Mouse (Mus musculus): ENCODE results near the gene Olfr284. TPM values are rescaled to one million over a fixed set of nuclear protein-coding genes. Genes with fewer than 3 reads are reported as not detected.

Gene Olfr284
- polyA plus RNA-seq (2016; fragmentation: Nextera tagmentation; extraction: Ambion mirVana): not detected in 2 replicates

DNA sequence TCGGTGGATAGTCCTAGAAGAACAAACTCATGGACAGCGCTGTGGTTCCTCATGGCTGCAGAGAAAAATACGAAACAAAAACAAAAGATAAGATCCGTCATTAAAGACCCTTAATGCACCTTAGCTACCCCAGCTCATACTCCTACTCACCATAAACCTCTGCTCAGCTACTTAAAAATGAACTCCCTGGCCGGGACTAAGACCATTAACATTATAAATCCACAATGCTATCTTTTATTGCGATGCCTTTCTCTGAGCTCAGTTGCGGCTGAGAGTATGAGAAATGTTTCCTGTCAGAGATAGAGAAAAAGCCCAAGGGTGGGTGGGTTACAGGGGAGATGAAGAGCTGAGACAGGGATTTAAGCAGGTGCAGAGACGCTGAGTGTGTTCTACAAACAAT, at the start of gene Olfr284:
Gene Olfr284, minus strand, starts transcription at position 101 of the 400 bp plus-strand sequence.
- H3K4me3 ChIP-seq: no peak within 1 kb of the TSS
- DNase-seq (ENCODE audit: low spot score): no peak
- 89% methylated on average over 8 of the region's 8 CpGs for WGBS
- H3K9me3 ChIP-seq (replicated peaks): no peaks in the 10 kb centered on the region
- no peaks in the 10 kb centered on the region for H3K4me1 ChIP-seq
- no peaks in the 10 kb centered on the region for H3K27me3 ChIP-seq (ENCODE audit: low read depth, poor library complexity, severe bottlenecking)
- H3K36me3 ChIP-seq: no peaks in the 10 kb centered on the region
- no peak within 1 kb of the TSS for H3K27ac ChIP-seq

DNA sequence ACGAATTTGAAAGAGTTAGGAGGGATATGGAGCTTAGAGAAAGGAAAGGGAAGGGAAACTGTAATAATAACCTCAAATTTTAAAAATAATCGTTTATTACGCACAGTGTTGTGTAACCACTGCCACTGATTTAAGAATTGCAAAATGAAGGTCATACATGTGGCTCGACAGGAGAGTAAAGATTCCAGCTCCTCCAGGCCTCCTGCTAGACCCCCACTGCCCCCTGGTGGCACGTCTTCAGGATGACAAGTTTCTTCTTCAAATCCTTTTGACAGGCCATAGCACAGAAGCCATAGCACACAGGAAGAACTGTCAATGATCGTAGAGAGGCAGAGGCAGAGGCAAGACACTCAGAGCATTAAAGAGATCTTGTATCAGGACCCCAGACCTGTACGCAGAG, 49.0 kb upstream of the Olfr284 start:
- no peaks in the 10 kb centered on the region for H3K4me1 ChIP-seq
- WGBS: 39% methylated on average over 7 of the region's 7 CpGs
- peak; percentile 78 for DNase-seq (ENCODE audit: low spot score)

DNA sequence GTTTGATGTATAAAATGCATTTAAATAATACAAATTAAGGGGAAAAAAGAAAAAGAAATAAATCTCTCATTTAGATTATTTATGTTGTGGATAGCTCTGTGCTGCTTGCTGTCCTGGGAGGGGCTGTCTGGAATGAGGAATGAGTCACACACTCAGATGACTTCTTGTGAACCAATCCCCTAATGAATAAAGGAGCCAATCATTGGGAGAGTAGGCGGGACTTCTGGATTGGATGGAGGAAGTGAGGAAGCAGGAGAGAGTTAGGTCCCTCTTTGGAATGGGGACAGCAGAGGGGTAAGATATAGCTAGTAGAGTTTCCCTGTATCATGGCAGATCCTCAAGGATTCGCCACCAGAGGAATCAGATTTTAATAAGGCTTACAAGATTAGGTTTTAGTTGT, 46.8 kb upstream of the Olfr284 start:
- no peak for DNase-seq (ENCODE audit: low spot score)
- Histone ChIP-seq H3K27ac (no peak overlapping the region), H3K27me3 (ENCODE audit: low read depth, poor library complexity, severe bottlenecking) (no peaks in the 10 kb centered on the region), H3K4me1 (no peaks in the 10 kb centered on the region), H3K9me3 (replicated peaks) (no peaks in the 10 kb centered on the region), H3K4me3 (no peak overlapping the region), H3K36me3 (no peaks in the 10 kb centered on the region)
- WGBS: 75% methylated on average over 2 of the region's 2 CpGs

More for the DNA sequence above, 49.0 kb upstream of the Olfr284 start:
- H3K4me3 ChIP-seq: no peak overlapping the region
- H3K27me3 ChIP-seq (ENCODE audit: low read depth, poor library complexity, severe bottlenecking): no peaks in the 10 kb centered on the region
- H3K9me3 ChIP-seq (replicated peaks): no peaks in the 10 kb centered on the region
- H3K27ac ChIP-seq: no peak overlapping the region
- H3K36me3 ChIP-seq: no peaks in the 10 kb centered on the region

DNA sequence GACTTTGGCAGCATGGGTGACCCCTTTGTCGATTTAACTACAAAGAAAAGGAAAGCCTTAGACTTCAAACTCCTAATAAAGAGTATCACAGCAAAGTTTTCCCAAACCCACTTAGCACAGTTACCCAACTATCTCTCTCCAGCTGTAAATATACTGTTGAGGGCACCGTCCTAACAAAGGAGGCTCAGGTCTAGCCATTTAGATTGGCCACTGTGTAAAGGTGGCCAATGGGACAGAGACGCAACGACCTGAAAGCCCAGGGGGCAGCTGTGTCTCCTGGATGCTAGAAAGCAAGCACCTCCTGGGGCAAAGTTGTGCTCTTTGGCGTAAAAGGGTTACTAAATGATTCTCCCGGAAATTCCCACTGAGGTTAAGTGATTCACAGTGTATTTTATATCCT, 40.1 kb upstream of the Olfr284 start, which contains the start of gene Olfr283:
Gene Olfr283, minus strand, starts transcription at position 101 of the 400 bp plus-strand sequence.
- Histone ChIP-seq H3K9me3 (replicated peaks) (no peaks in the 10 kb centered on the region), H3K4me1 (no peaks in the 10 kb centered on the region), H3K4me3 (no peak within 1 kb of the TSS), H3K27ac (no peak within 1 kb of the TSS), H3K27me3 (ENCODE audit: low read depth, poor library complexity, severe bottlenecking) (no peaks in the 10 kb centered on the region), H3K36me3 (no peaks in the 10 kb centered on the region)
- no peak for DNase-seq (ENCODE audit: low spot score)
- WGBS: 85% methylated on average over 6 of the region's 6 CpGs

DNA sequence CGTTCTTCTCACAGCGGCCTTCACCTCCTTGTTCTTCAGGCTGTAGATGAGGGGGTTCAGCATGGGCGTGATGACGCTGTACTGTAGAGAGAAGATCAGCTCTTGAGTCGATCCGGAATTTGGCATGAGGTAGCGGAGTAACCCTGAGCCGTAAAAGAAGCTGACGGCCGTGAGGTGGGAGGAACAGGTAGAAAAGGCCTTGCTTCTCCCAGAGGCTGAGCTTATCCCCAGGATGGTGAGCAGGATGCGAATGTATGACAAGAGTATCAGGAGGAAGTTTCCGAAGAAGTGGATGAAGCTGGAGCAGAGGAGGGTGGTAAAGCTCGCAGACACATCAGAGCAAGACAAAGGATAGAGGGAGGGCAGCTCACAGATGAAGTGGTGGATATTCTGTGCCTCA, 37.4 kb upstream of the Olfr284 start:
- no peaks in the 10 kb centered on the region for H3K36me3 ChIP-seq
- no peaks in the 10 kb centered on the region for H3K27me3 ChIP-seq (ENCODE audit: low read depth, poor library complexity, severe bottlenecking)
- 93% methylated on average over 13 of the region's 13 CpGs for WGBS
- no peaks in the 10 kb centered on the region for H3K4me1 ChIP-seq
- DNase-seq (ENCODE audit: low spot score): no peak
- no peak overlapping the region for H3K27ac ChIP-seq
- H3K4me3 ChIP-seq: no peak overlapping the region
- H3K9me3 ChIP-seq (replicated peaks): no peaks in the 10 kb centered on the region

DNA sequence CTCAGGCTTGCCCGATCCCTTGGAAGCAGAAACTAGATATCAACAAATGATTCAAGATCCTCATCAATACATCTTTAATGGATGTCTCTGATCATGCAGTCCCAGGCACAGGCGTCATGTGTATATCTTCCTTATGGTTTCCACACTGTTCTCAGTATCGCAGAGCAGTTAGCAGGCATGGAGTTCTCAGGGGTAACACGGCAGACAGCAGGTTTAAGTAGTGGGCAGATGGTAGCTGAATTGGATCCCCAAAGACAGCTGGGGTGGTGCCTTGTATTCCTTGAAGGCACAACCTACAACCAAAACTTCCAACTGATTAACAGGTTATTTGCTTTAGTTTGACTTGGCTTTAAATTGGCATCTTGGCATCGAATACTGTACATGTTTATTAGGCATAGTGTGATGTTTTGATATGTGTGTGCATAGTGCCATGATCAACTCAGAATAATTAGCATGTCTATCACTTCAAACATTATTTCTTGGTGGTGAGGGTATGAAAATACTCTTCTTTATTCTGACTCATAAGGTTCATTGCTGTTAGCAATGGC, 23.5 kb downstream of the Olfr284 start, which contains the start of gene Olfr285:
Gene Olfr285, minus strand, starts transcription at position 177 of the 548 bp plus-strand sequence.
- no peak for DNase-seq (ENCODE audit: low spot score)
- Histone ChIP-seq H3K27ac (no peak within 1 kb of the TSS), H3K27me3 (ENCODE audit: low read depth, poor library complexity, severe bottlenecking) (no peaks in the 10 kb centered on the region), H3K4me3 (no peak within 1 kb of the TSS), H3K36me3 (no peaks in the 10 kb centered on the region), H3K9me3 (replicated peaks) (no peaks in the 10 kb centered on the region), H3K4me1 (no peaks in the 10 kb centered on the region)
- WGBS: 92% methylated on average over 5 of the region's 5 CpGs

DNA sequence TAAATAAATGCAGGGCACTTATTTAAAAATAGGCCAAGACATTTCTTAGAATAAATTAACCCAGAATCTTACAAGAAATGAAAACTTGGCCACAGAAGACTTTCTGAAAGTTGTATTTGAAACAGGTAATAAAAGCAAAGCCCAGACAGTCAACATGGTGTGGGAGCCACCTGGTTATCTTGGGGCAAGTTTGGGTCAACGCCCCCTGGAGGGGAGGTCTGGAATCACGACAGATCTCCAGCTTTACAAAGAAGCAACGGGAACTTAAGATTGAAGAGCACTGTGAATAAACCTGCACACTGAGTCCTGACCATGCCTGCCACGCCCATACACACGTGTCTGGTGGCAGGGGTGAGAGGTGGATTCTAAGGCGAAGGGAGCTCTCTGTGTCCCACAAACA, 25.1 kb downstream of the Olfr284 start:
- Histone ChIP-seq H3K27ac (no peak overlapping the region), H3K36me3 (no peaks in the 10 kb centered on the region), H3K9me3 (replicated peaks) (no peaks in the 10 kb centered on the region), H3K27me3 (ENCODE audit: low read depth, poor library complexity, severe bottlenecking) (no peaks in the 10 kb centered on the region), H3K4me3 (no peak overlapping the region), H3K4me1 (no peaks in the 10 kb centered on the region)
- 60% methylated on average over 6 of the region's 6 CpGs for WGBS
- no peak for DNase-seq (ENCODE audit: low spot score)

DNA sequence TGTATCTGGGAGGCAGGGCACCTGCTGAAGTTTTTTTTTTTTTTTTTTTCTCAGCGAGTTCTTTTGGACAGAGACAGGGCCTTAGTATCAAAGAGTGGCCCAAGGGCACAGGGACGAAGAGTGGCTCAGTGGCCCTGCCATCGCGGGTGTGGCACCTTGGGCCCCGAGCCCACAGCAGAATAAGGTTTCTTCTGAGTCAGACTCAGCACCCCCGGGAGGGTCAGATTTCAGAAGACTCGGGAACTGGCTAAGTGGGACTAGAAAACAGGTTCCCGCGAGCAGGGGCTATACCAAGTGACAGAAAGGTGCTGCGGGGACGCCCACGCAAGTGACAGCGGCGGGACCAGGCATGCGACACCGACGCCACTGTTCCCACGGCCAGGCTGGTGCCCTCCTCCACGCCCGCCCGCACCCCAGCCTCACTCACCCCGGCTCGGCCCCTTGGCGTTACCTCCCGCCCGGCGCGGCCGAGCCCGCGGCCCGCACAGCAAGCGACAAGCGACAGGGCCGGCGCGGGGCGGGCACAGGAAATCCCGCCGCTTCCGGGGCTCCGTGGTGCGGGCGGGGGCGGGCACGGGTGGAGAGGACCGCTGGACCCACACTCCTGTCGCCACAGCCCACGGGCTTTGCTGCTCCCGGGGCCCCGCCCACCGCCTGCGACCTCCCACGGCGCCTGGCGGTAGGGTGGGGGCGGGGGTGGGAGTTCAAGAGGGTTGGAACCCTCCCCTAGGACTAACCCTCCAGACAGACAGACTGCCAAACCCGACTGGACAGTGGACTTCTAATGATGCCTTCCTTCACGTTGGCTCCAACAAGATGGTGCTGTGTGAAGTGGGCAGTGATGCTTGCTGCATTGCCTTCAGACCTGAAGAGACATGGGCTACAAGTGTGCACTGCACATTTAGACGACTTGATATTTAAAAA, 44.9 kb downstream of the Olfr284 start, which contains the start of gene Zfp641:
Gene Zfp641, minus strand, starts transcription at position 534 of the 924 bp plus-strand sequence.
- Histone ChIP-seq H3K4me1 (peaks cover 8% of the 10 kb centered on the region), H3K27me3 (ENCODE audit: low read depth, poor library complexity, severe bottlenecking) (peaks cover 18% of the 10 kb centered on the region), H3K36me3 (no peaks in the 10 kb centered on the region), H3K9me3 (replicated peaks) (no peaks in the 10 kb centered on the region), H3K4me3 (peak within 1 kb of the TSS; percentile 65), H3K27ac (peak within 1 kb of the TSS; percentile 69)
- 2% methylated on average over 58 of the region's 60 CpGs for WGBS
- peak; percentile 48 for DNase-seq (ENCODE audit: low spot score)

DNA sequence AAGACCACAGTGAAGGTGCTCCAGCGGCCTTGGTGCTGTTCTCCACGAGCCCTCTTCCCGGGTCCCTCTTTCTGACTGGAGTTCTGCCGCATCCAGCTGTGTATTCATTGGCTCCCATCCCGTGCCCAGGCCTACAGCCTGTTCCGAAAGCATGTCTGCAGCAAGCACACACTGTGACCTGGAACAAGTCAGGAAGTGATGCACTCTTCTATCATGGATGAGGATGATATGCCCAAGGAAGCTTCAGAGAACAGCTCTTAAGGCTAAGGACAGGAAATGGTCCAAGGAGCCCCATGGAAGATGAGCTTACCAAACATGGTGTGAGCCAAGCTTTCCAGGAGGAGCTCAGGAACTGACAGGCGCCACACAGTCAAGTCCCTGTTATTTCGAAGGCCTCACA, 47.1 kb downstream of the Olfr284 start:
- DNase-seq (ENCODE audit: low spot score): no peak
- Histone ChIP-seq H3K36me3 (no peaks in the 10 kb centered on the region), H3K4me1 (peaks cover 8% of the 10 kb centered on the region), H3K27me3 (ENCODE audit: low read depth, poor library complexity, severe bottlenecking) (peaks cover 18% of the 10 kb centered on the region), H3K4me3 (no peak overlapping the region), H3K9me3 (replicated peaks) (no peaks in the 10 kb centered on the region), H3K27ac (no peak overlapping the region)
- WGBS: 91% methylated on average over 8 of the region's 8 CpGs

Other genes starting within 250 kb of the Olfr284 start
- 36.3 and 42.9 TPM in 2 replicates for gene Pfkm, start 248.4 kb downstream of the Olfr284 start, polyA plus RNA-seq (2016; fragmentation: Nextera tagmentation; extraction: Ambion mirVana)
- 46.8 and 51.6 TPM in 2 replicates for gene Senp1, start 247.2 kb downstream of the Olfr284 start, polyA plus RNA-seq (2016; fragmentation: Nextera tagmentation; extraction: Ambion mirVana)
- gene Asb8, start 175.4 kb downstream of the Olfr284 start, polyA plus RNA-seq (2016; fragmentation: Nextera tagmentation; extraction: Ambion mirVana): 36.1 and 40.4 TPM in 2 replicates
- gene Ccdc184, start 173.8 kb downstream of the Olfr284 start, polyA plus RNA-seq (2016; fragmentation: Nextera tagmentation; extraction: Ambion mirVana): 0.11 and 0.33 TPM in 2 replicates
- gene Olfr288, start 145.4 kb downstream of the Olfr284 start, polyA plus RNA-seq (2016; fragmentation: Nextera tagmentation; extraction: Ambion mirVana): not detected in 2 replicates
- gene Gm44579, start 120.0 kb downstream of the Olfr284 start, polyA plus RNA-seq (2016; fragmentation: Nextera tagmentation; extraction: Ambion mirVana): not detected in 2 replicates
- gene Olfr287, start 119.9 kb downstream of the Olfr284 start, polyA plus RNA-seq (2016; fragmentation: Nextera tagmentation; extraction: Ambion mirVana): not detected in 2 replicates
- not detected in 2 replicates for gene Olfr286, start 106.5 kb downstream of the Olfr284 start, polyA plus RNA-seq (2016; fragmentation: Nextera tagmentation; extraction: Ambion mirVana)
- gene H1fnt, start 83.7 kb downstream of the Olfr284 start, polyA plus RNA-seq (2016; fragmentation: Nextera tagmentation; extraction: Ambion mirVana): not detected in 2 replicates
- gene Zfp641, start 44.8 kb downstream of the Olfr284 start, polyA plus RNA-seq (2016; fragmentation: Nextera tagmentation; extraction: Ambion mirVana): 0.08 and 0.11 TPM in 2 replicates
- gene Olfr285, start 23.6 kb downstream of the Olfr284 start, polyA plus RNA-seq (2016; fragmentation: Nextera tagmentation; extraction: Ambion mirVana): not detected in 2 replicates
- gene Olfr283, start 40.0 kb upstream of the Olfr284 start, polyA plus RNA-seq (2016; fragmentation: Nextera tagmentation; extraction: Ambion mirVana): not detected in 2 replicates
- gene Olfr282, start 90.2 kb upstream of the Olfr284 start, polyA plus RNA-seq (2016; fragmentation: Nextera tagmentation; extraction: Ambion mirVana): not detected in 2 replicates
- not detected in 2 replicates for gene Olfr281, start 111.6 kb upstream of the Olfr284 start, polyA plus RNA-seq (2016; fragmentation: Nextera tagmentation; extraction: Ambion mirVana)
- gene OR5BS1P, start 128.9 kb upstream of the Olfr284 start, polyA plus RNA-seq (2016; fragmentation: Nextera tagmentation; extraction: Ambion mirVana): not detected in 2 replicates
- gene Lalba, start 141.7 kb upstream of the Olfr284 start, polyA plus RNA-seq (2016; fragmentation: Nextera tagmentation; extraction: Ambion mirVana): 0.25 and 0.67 TPM in 2 replicates
- not detected in 2 replicates for gene Olfr279, start 151.4 kb upstream of the Olfr284 start, polyA plus RNA-seq (2016; fragmentation: Nextera tagmentation; extraction: Ambion mirVana)
- 168 and 181 TPM in 2 replicates for gene Kansl2, start 193.3 kb upstream of the Olfr284 start, polyA plus RNA-seq (2016; fragmentation: Nextera tagmentation; extraction: Ambion mirVana)
- gene Ccnt1, start 229.9 kb upstream of the Olfr284 start, polyA plus RNA-seq (2016; fragmentation: Nextera tagmentation; extraction: Ambion mirVana): 60.7 and 68.0 TPM in 2 replicates
- 0.28 TPM in 1 of 2 replicates, not detected in the other for gene 4930415O20Rik, start 230.0 kb upstream of the Olfr284 start, polyA plus RNA-seq (2016; fragmentation: Nextera tagmentation; extraction: Ambion mirVana)